Mouse (Mus musculus) spleen, adult 10 weeks (tissue): ENCODE data around the gene Ppp3r1. TPM values are rescaled to one million over a fixed set of nuclear protein-coding genes. Genes with fewer than 3 reads are reported as not detected.

Source experiments
- polyA plus RNA-seq: library from polyadenylated mRNA; stranded (reverse); fragments of 350-450 nt; fragmentation: Illumina TruSeq; extraction: RNeasy Lipid Tissue Mini Kit (QIAGEN cat#74804); gene quantifications from one replicate; pipeline ENCODE4 v1.2.3, GENCODE M21; 2015; ENCODE audit warnings: low replicate concordance; ENCODE audit not compliant: insufficient read depth

Gene Ppp3r1
- 149 TPM for polyA plus RNA-seq

GRCm38 (mm10) chr11:17158858-17159737 lies at the start of gene Ppp3r1:
Ppp3r1 (plus strand) TSS chr11:17159263.

DNA sequence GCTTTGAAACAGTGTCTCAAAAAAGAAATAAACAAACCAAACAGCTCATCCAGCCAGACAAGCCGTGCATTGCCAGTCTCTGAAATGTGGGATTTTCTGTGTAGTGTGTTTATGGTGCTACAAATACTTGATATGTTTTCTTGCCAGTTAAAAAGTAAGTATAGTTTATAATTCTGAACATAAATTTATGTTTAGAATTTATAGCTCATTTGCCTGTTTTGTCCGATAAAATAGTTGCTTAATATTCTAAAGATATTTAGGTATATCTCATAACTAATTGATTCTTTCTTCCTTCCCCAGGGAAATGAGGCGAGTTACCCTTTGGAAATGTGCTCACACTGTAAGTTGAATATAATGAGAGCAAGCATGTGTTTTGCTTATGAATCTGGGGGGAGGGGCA lies 22.7 kb downstream of the Ppp3r1 start, which contains the start of gene Wdr92:
Gene Wdr92 (plus strand): TSS at position 301 of the 400 bp plus-strand sequence.

GRCm38 (mm10) chr11:17211258-17212140 lies 52.4 kb downstream of the Ppp3r1 start, which contains the start of gene Pno1:
Pno1 (minus strand) TSS chr11:17211568.

Other genes with a start within 250 kb of the Ppp3r1 start
- 9.4 TPM for gene Fbxo48, start 207.9 kb upstream of the Ppp3r1 start, polyA plus RNA-seq
- 15.0 TPM for gene Cnrip1, start 107.7 kb upstream of the Ppp3r1 start, polyA plus RNA-seq
- gene Plek, start 106.9 kb upstream of the Ppp3r1 start, polyA plus RNA-seq, result 217 TPM
- gene Wdr92, start 22.8 kb downstream of the Ppp3r1 start, polyA plus RNA-seq, result 17.1 TPM
- 40.3 TPM for gene Pno1, start 52.3 kb downstream of the Ppp3r1 start, polyA plus RNA-seq
- gene C1d, start 98.3 kb downstream of the Ppp3r1 start, polyA plus RNA-seq, result 81.6 TPM